In genomic region chr17:79342639-79343333, GRCm38 (mm10) we compare ENCODE assay signal across 12 mouse cellular contexts. TPM values are rescaled to one million over a fixed set of nuclear protein-coding genes. Genes with fewer than 3 reads are reported as not detected.
DNase-seq lines count a peak whose midpoint lies in the region; ATAC-seq and TF ChIP-seq lines count a peak whose summit lies in the region.
"Had no signal": no experiment of that assay in that cellular context is flagged by ENCODE, and none has a peak within 500 bp of the region (broad histone marks: within the 10 kb centered on the region; RNA-seq: fewer than 3 reads in every experiment).

No protein-coding gene starts in this region.

- peaks cover 73% of the 10 kb centered on the region for H3K36me3 ChIP-seq in heart, adult 2 months (ENCODE audit: control insufficient read depth, insufficient read depth, low read length)
- 0 out of 2 replicates have a peak, but pooled peaks cover 8% of the 10 kb centered on the region for H3K36me3 ChIP-seq in embryonic facial prominence, embryonic 15.5 days
- peaks cover 72% of the 10 kb centered on the region for H3K36me3 ChIP-seq in liver, embryonic 14.5 days (replicated peaks; ENCODE audit: control insufficient read depth, insufficient read depth, low read depth)
- no peaks in the 10 kb centered on the region; the same call in 1 of the 2 replicates for H3K36me3 ChIP-seq in midbrain, embryonic 16.5 days (ENCODE audit: control insufficient read depth, insufficient read depth, low read length)
- H3K36me3 ChIP-seq: kidney, embryonic 15.5 days had no signal

- peak overlapping the region; percentile 64 for H3K27ac ChIP-seq in heart, adult 2 months
- H3K27ac ChIP-seq in embryonic facial prominence, embryonic 15.5 days (replicated peaks), result 0 out of 2 replicates have a peak overlapping the region, but pooled peaks have one; percentile 11
- H3K27ac ChIP-seq in liver, embryonic 14.5 days, result peak overlapping the region; percentile 20; the same call in 1 of the 2 replicates
- H3K27ac ChIP-seq in cerebellum, adult 2 months (ENCODE audit: insufficient read depth, low read length), result no peak overlapping the region
- H3K27ac ChIP-seq in midbrain, embryonic 16.5 days (ENCODE audit: low read length), result no peak overlapping the region
- H3K27ac ChIP-seq: kidney, embryonic 15.5 days had no signal

- H3K4me1 ChIP-seq in heart, adult 2 months (ENCODE audit: control insufficient read depth, insufficient read depth, low read length), result peaks cover 35% of the 10 kb centered on the region
- H3K4me1 ChIP-seq in embryonic facial prominence, embryonic 15.5 days, result peaks cover 25% of the 10 kb centered on the region; the same call in 1 of the 2 replicates
- H3K4me1 ChIP-seq in liver, embryonic 14.5 days (replicated peaks; ENCODE audit: control insufficient read depth in 2 of 2, insufficient read depth in 2 of 2, low read length in 1 of 2), result peaks cover 35 to 39% of the 10 kb centered on the region in 2 experiments
- peaks cover 5% of the 10 kb centered on the region for H3K4me1 ChIP-seq in cerebellum, adult 2 months (ENCODE audit: control insufficient read depth, insufficient read depth, low read length)
- peaks cover 4% of the 10 kb centered on the region for H3K4me1 ChIP-seq in midbrain, embryonic 16.5 days (ENCODE audit: control insufficient read depth, insufficient read depth, low read length)

- WGBS in heart, adult 2 months, result 64% methylated on average over 3 of the region's 3 CpGs
- 58% methylated on average over 3 of the region's 3 CpGs for WGBS in embryonic facial prominence, embryonic 15.5 days
- 65% methylated on average over 3 of the region's 3 CpGs for WGBS in liver, embryonic 14.5 days (ENCODE audit: insufficient replicate concordance)
- 76% methylated on average over 3 of the region's 3 CpGs for WGBS in cerebellum, adult 2 months
- whole genome bisulfite sequencing in midbrain, embryonic 16.5 days, result 41% methylated on average over 3 of the region's 3 CpGs

- TF ChIP-seq CTCF in heart, adult 2 months (IDR thresholded peaks at IDR 0.05), result no peak
- TF ChIP-seq CTCF in liver, embryonic 14.5 days (IDR thresholded peaks at IDR 0.05; ENCODE audit: low read depth), result no peak
- TF ChIP-seq CTCF in cerebellum, adult 2 months (IDR thresholded peaks at IDR 0.05; ENCODE audit: borderline replicate concordance, insufficient read depth, low read depth, low read length), result no peak

- no peak for ATAC-seq in embryonic facial prominence, embryonic 15.5 days (ENCODE audit: insufficient number of reproducible peaks, low FRiP score, low TSS enrichment, low read depth)
- peak; percentile 12; the same call in 1 of the 2 replicates for ATAC-seq in liver, embryonic 14.5 days (ENCODE audit: insufficient read depth)
- ATAC-seq in midbrain, embryonic 16.5 days, result no peak

- no peak overlapping the region for H3K4me3 ChIP-seq in heart, adult 2 months
- no peak overlapping the region for H3K4me3 ChIP-seq in embryonic facial prominence, embryonic 15.5 days (replicated peaks)
- peak overlapping the region in 1 of 2 experiments; percentile 34; a peak in 2 of 4 replicates for H3K4me3 ChIP-seq in liver, embryonic 14.5 days (ENCODE audit: insufficient read depth in 1 of 2, low read depth in 2 of 2, low read length in 2 of 2)
- H3K4me3 ChIP-seq in cerebellum, adult 2 months (replicated peaks; ENCODE audit: insufficient read depth, low read depth, low read length), result no peak overlapping the region
- no peak overlapping the region for H3K4me3 ChIP-seq in midbrain, embryonic 16.5 days (ENCODE audit: low read depth, low read length)
- H3K4me3 ChIP-seq: kidney, embryonic 15.5 days had no signal

- no peak for TF ChIP-seq EP300 in heart, adult 2 months (IDR thresholded peaks at IDR 0.05; ENCODE audit: insufficient read depth, low read depth, low read length)
- TF ChIP-seq EP300 in liver, embryonic 14.5 days (IDR thresholded peaks at IDR 0.05; ENCODE audit: low read depth), result no peak

- no peaks in the 10 kb centered on the region for H3K9me3 ChIP-seq in embryonic facial prominence, embryonic 15.5 days (replicated peaks)
- no peaks in the 10 kb centered on the region for H3K9me3 ChIP-seq in liver, embryonic 14.5 days (ENCODE audit: control insufficient read depth, low read length)
- H3K9me3 ChIP-seq in midbrain, embryonic 16.5 days (replicated peaks; ENCODE audit: control insufficient read depth, low read length, poor library complexity, severe bottlenecking), result no peaks in the 10 kb centered on the region
- H3K9me3 ChIP-seq: kidney, embryonic 15.5 days had no signal

- no peak for TF ChIP-seq POLR2A in heart, adult 2 months (IDR thresholded peaks at IDR 0.05; ENCODE audit: insufficient read depth, low read depth, low read length)
- TF ChIP-seq POLR2A in cerebellum, adult 2 months (IDR thresholded peaks at IDR 0.05; ENCODE audit: borderline replicate concordance, insufficient read depth, low read length), result no peak

- intact Hi-C loops in heart, adult 2 months (cut with DNase I), result no loop called here

- no peaks in the 10 kb centered on the region for H3K27me3 ChIP-seq in heart, adult 2 months (ENCODE audit: control insufficient read depth, insufficient read depth, low read length)
- no peaks in the 10 kb centered on the region for H3K27me3 ChIP-seq in embryonic facial prominence, embryonic 15.5 days
- no peaks in the 10 kb centered on the region for H3K27me3 ChIP-seq in liver, embryonic 14.5 days (ENCODE audit: control insufficient read depth, insufficient read depth, low read length)
- no peaks in the 10 kb centered on the region for H3K27me3 ChIP-seq in cerebellum, adult 2 months (ENCODE audit: control insufficient read depth, insufficient read depth, low read length)
- H3K27me3 ChIP-seq in midbrain, embryonic 16.5 days (ENCODE audit: control insufficient read depth, insufficient read depth, low read depth, low read length), result no peaks in the 10 kb centered on the region
- H3K27me3 ChIP-seq: kidney, embryonic 15.5 days had no signal

- no peak overlapping the region for H3K4me2 ChIP-seq in embryonic facial prominence, embryonic 15.5 days (replicated peaks)
- peak overlapping the region; percentile 64 for H3K4me2 ChIP-seq in liver, embryonic 14.5 days (ENCODE audit: low read depth)
- no peak overlapping the region for H3K4me2 ChIP-seq in midbrain, embryonic 16.5 days (ENCODE audit: low read length)
- H3K4me2 ChIP-seq: kidney, embryonic 15.5 days had no signal

- no peak for DNase-seq in heart, adult 2 months
- no peak for DNase-seq in heart, adult 8-10 months (ENCODE audit: low spot score)
- peak; percentile 91 for DNase-seq in ES-CJ7 (ENCODE audit: low read depth, low spot score)
- DNase-seq in liver, embryonic 14.5 days (ENCODE audit: low read depth in 3 of 3, low spot score in 3 of 3), result no peak
- DNase-seq in lung, postnatal 10 days, result no peak
- no peak for DNase-seq in cerebellum, adult 2 months
- DNase-seq: adrenal gland, adult 8-10 months; B cell, adult 2 months; retina, postnatal 1 day had no signal

- no peak overlapping the region for H3K9ac ChIP-seq in heart, adult 2 months (ENCODE audit: low read depth, low read length)
- H3K9ac ChIP-seq in embryonic facial prominence, embryonic 15.5 days, result no peak overlapping the region
- peak overlapping the region; percentile 24; the same call in 1 of the 2 replicates for H3K9ac ChIP-seq in liver, embryonic 14.5 days (replicated peaks)
- no peak overlapping the region for H3K9ac ChIP-seq in midbrain, embryonic 16.5 days (ENCODE audit: low read depth, low read length)
- H3K9ac ChIP-seq: kidney, embryonic 15.5 days had no signal

- peaks cover 2% of the 10 kb centered on the region for H3K79me2 ChIP-seq in heart, adult 2 months (replicated peaks; ENCODE audit: control insufficient read depth, insufficient read depth, low read length)

RNA-seq across cellular contexts. Expression of gene Cdc42ep3, which starts 12.1 kb away (rescaled TPM):
- 10 to 100 TPM; 30.1 to 35.0 TPM for total RNA-seq in heart, adult 2 months (2021)
- 16.7 and 25.9 TPM in 2 replicates for polyA plus RNA-seq in heart, adult 2 months (2012; rRNA removed)
- 10 to 100 TPM; 26.6 to 36.4 (median 30.3) TPM for total RNA-seq in heart, adult 8-10 months (2022)
- polyA plus RNA-seq in embryonic facial prominence, embryonic 15.5 days (2015; fragmentation: Nextera tagmentation; extraction: Ambion mirVana), result 68.8 and 84.8 TPM in 2 replicates
- polyA plus RNA-seq in liver, embryonic 14.5 days (2012; rRNA removed), result 12.5 and 17.2 TPM in 2 replicates
- polyA plus RNA-seq in liver, embryonic 14.5 days (2014; fragmentation: Nextera tagmentation; extraction: Ambion mirVana), result 52.5 and 57.5 TPM in 2 replicates
- 10.5 and 11.0 TPM in 2 replicates for polyA plus RNA-seq in cerebellum, adult 2 months (2012; rRNA removed)
- polyA plus RNA-seq in midbrain, embryonic 16.5 days (2015; fragmentation: Nextera tagmentation; extraction: Ambion mirVana), result 49.4 and 49.7 TPM in 2 replicates

Comparison
In these comparisons a context has a peak if more than half of its experiments do, and no peak if none do; other contexts are left out.
1. H3K27ac ChIP-seq: peak in heart, adult 2 months (single experiment), embryonic facial prominence, embryonic 15.5 days (single experiment) and liver, embryonic 14.5 days (single experiment); none in cerebellum, adult 2 months (single experiment) and midbrain, embryonic 16.5 days (single experiment).